Mouse (Mus musculus): Measurements from ENCODE around the gene Frs2.
"Not testable (repeated sequence)": the region's sequence is repeated elsewhere in the genome, so short reads cannot be mapped to it uniquely, and the experiment has no call there.

The Frs2 gene

DNA sequence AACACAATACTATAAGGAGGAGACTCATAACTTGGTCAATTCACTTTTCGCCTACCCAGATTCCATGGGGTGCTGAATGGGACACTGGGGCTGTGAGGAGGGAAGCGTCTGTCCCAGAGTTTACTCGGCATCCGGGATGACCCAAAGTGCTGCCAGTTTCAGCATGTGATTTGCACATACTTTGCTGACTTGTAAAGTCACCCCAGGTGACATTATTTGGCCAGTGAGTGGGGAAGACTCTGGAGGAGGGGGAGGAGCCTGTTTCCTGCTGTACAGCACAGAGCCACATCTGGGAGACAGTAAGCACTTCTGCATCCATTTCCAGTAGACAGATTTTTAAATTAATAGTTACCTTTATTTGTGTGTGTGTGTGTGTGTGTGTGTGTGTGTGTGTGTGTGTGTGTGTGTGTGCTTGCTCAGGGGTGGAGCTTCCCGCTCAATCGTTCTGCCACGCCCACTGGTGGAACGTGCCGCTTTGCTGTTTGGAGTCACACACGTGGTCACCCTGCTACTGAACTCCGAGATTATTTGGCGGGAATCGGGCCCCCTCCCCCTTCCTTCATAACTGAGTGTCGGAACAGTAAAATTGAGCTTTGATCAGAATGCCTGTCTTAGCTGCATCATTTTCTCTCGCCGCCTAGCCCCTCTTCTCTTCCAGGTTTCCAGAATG is 104.7 kb downstream of the Frs2 start:
- not testable (repeated sequence) for DNase-seq (ENCODE audit: low spot score)

DNA sequence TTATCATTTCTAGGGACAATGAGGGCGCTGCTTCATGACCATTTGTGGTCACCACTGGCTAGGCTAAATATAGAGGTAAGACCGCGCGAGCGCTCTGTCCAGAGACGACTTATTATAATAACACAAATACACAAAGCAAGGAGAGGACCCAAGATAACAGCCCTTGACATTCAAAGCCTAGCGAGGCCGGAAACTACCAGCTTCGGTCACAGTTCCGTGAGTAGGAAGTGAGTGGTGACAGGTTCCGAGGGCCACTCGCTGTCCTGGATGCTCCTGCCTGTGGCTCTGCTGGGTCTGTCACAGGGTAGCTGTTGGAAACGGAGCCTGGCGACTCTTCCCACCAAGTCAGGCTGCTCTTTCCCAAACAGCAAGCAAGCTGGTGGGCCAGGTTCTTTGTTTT is 106.0 kb downstream of the Frs2 start:
- no peak for DNase-seq (ENCODE audit: low spot score)

DNA sequence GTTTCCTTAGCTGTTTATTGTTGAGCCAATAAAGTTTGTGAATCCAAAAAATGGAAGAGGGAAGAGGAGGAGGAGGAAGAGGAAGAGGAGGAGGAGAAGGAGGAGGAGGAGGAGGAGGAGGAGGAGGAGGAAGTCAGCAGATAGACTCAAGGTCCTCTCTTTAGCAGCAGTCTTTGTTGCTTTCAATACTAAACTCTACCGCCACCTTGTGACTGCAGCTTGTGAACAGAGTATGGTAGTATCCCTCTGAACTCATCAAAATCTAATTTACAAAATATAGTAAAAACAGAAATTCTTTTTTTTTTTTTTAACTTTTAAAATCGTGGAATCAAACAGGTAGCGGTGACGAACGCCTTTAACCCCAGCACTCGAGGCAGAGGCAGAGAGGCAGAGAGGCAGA is 108.0 kb downstream of the Frs2 start:
- DNase-seq (ENCODE audit: low spot score) = no peak

DNA sequence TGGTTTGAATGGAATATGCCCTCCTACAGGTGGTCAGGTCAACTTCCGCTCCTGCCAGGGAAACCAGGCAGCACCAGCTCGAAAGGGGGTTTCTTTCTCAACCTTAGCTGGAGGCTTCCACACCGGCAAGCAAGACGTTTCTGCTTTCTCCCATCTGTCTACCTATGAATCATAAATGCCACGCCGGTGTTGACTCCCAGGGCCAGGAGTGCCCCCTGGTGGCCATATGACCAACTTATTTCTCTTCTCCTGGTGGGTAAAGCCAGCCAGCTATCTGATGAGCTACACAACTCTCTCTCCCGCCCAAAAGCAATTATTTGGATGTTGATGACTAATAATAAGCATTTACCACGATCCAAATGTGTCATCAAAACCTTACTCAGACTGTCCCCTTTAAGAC is 114.5 kb downstream of the Frs2 start:
- DNase-seq (ENCODE audit: low spot score) = peak; percentile 55

DNA sequence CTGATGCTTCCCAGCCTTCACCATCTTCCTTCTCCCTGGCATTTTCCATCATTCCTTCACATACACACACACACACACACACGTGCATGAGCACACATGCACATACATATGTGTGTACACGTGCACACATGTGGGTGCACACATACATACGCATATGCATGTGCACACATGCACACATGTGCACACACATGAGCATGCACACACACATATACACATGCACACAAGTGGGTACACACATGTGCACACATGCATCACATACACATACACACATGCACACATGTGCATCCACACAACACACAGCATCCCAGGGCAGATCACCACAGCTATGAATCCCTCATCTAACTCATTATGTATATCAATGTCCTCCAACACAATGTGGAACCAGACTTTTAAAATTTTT is 117.2 kb downstream of the Frs2 start:
- no peak for DNase-seq (ENCODE audit: low spot score)

DNA sequence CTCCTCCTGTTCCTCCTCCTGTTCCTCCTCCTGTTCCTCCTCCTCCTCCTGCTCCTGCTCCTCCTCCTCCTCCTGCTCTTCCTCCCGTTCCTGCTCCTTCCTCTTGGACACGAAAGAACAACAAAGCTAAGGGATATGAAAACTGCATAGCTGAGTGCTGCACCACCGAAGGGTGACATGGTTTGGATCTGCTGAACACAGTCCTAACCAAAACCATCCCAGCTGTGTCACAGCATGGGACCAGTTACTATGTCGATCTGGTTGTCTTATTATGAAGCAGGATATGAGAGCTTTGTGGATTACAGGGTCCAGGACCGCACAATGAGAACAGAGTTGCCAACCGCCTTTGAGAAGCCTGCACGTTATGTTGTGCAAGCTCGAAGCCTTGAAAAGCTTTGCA is 122.2 kb downstream of the Frs2 start:
- no peak for DNase-seq (ENCODE audit: low spot score)

DNA sequence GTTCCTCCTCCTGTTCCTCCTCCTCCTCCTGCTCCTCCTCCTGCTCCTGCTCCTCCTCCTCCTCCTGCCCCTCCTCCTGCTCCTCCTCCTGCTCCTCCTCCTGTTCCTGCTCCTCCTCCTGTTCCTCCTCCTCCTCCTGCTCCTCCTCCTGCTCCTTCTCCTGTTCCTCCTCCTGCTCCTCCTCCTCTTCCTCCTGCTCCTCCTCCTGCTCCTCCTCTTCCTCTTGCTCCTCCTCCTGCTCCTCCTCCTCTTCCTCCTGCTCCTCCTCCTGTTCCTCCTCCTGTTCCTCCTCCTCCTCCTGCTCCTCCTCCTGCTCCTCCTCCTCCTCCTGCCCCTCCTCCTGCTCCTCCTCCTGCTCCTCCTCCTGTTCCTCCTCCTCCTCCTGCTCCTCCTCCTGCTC is 122.6 kb downstream of the Frs2 start:
- not testable (repeated sequence) for DNase-seq (ENCODE audit: low spot score)

DNA sequence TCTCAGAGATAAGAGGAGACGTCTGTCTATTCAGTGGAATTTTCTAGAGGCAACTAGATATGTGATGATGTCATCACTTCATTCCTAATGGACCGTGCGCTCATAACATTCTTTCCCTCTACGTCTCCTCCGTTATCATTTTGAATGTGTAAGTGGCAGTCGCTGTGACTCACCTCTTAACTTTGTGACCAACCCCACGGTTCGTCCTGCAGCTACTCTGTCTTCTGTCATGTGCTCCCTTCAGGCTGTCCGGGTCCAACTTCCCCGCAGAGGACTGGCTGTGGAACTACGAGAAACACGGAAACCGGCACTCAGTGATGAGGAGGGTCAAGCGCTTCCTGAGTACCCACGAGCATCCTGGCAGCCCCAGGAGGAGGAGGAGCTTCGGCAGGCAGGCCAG is 124.6 kb downstream of the Frs2 start:
- no peak for DNase-seq (ENCODE audit: low spot score)

DNA sequence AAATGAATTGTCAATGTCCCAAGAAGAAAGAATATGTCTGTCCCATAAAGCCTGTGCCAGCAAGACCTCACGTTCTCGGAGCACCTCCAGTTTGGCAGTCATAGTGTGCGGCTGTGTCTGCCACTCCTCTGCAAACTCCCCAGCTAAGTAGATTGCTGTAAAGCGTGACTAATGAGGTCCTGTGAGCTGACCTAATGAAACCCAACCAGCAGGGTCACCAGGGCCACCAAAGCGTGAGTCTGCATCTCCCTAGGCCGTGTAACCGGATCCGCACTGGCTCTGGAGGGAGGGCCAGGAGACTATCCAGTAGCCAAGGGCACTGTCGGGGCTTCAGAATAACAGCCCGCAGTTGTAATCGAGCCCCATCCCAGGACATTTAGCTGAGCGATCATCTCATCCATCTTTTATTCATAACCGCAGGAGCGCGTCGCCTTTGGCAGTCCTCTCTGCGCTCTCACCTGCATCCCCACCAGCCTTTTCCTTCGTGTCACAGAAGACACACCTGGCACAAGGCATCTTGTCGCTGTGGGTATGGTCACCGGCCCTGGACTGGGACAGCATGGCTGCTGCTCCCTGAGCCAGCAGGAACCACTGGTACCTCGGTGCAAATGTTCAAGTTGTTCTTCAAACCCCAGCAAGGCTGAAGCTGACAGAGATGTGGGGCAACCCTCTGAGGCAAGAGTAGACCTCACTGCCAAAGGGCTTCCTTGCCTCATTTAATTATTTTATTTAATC is 127.1 kb downstream of the Frs2 start:
- no peak for DNase-seq (ENCODE audit: low spot score)
